Mouse (Mus musculus) thymus, adult 2 months (tissue): ENCODE measurements at regions not wholly inside any gene's neighbourhood (a gene's known extent, or its start where the extent isn't known, plus 50 kb on each side); places are given as distances from the start of the nearest gene placed in this dataset.

Source experiments
- DNase-seq: peaks from one replicate; pipeline ENCODE4 v3.0.0; 2021
- H3K27ac ChIP-seq: fragments of 200-500 bp; 2 replicates; pipeline ENCODE4 v1.5.1; 2012; ENCODE audit warnings: low read length, control low read depth; ENCODE audit not compliant: control insufficient read depth, insufficient read depth
- H3K27me3 ChIP-seq: fragments of 200-500 bp; 2 replicates; pipeline ENCODE4 v1.6.1; 2012; ENCODE audit warnings: mild to moderate bottlenecking, low read length, moderate library complexity, mixed read lengths; ENCODE audit not compliant: control insufficient read depth, insufficient read depth
- H3K36me3 ChIP-seq: fragments of 200-500 bp; 2 replicates; pipeline ENCODE4 v1.6.1; 2012; ENCODE audit warnings: mild to moderate bottlenecking, low read length, moderate library complexity; ENCODE audit not compliant: control insufficient read depth, insufficient read depth
- H3K4me1 ChIP-seq: fragments of 200-500 bp; replicated peaks from 2 replicates; pipeline ENCODE4 v1.6.1; 2012; ENCODE audit warnings: low read length; ENCODE audit not compliant: control insufficient read depth, insufficient read depth
- H3K4me3 ChIP-seq: fragments of 200-500 bp; 2 replicates; pipeline ENCODE4 v1.5.1; 2012; ENCODE audit warnings: mild to moderate bottlenecking, low read length, control low read depth, moderate library complexity; ENCODE audit not compliant: control insufficient read depth, insufficient read depth
- CTCF ChIP-seq: fragments of 200-500 bp; IDR thresholded peaks from 2 replicates; pipeline ENCODE4 v1.5.1; 2012; ENCODE audit warnings: mild to moderate bottlenecking, control low read depth, low read length, moderate library complexity, borderline replicate concordance; ENCODE audit not compliant: control insufficient read depth, poor library complexity, insufficient read depth; ENCODE audit errors: extremely low read depth
- POLR2A ChIP-seq: fragments of 200-500 bp; IDR thresholded peaks from 2 replicates; pipeline ENCODE4 v1.6.1; 2012; ENCODE audit warnings: mild to moderate bottlenecking, low read length, control low read depth, moderate library complexity; ENCODE audit not compliant: control insufficient read depth, poor library complexity, insufficient read depth; ENCODE audit errors: extremely low read depth
- WGBS: fragments of 180-500 bp; shearing (Covaris S2); methylation state at CpG from one replicate; pipeline ENCODE4 v1.1.7; 2018; 5-methylcytosine and 5-hydroxymethylcytosine counted together

DNA sequence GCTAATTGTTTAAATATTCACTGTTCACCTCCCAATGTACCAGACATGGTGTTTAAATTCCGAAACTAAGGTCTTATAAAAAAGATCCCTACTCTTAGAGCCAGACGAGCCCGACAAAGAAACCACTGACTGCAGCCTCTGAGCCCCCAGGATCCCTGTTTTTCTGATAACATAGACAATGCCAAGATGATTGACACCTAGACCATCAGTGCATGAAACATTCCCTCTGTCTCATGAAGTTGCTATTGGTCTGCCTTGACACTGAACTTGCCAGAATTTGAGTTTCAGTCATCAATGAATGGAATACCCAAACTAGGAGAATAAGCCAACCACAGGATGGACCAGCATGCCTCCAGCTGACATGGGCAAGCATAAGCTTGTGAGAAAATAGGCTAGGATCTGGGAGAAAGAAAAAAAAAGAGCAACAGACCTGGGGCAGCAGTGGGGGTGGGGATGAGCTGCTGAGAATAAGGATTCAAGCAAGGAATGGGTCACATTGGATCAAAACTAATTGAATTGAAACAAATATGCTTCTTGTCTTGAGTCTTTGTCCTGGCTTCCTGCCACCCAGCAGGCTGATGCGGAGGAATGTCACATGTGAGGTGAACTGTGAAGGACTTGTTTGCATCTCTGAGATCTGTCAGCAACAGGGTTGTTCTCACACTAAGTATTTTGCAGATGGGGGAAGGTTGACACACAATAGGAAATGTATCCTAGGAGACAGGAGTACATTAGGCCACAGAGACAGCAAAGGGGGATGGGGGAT, 333.0 kb downstream of the Lpin1 start:
- H3K27ac ChIP-seq: no peak overlapping the region
- no peaks in the 10 kb centered on the region for H3K27me3 ChIP-seq
- 94% methylated on average over 4 of the region's 4 CpGs for WGBS
- TF ChIP-seq CTCF (no peak), POLR2A (no peak)
- no peaks in the 10 kb centered on the region for H3K36me3 ChIP-seq
- H3K4me3 ChIP-seq: no peak overlapping the region
- no peak for DNase-seq
- H3K4me1 ChIP-seq: no peaks in the 10 kb centered on the region

- H3K27ac ChIP-seq: no peak overlapping the region
- TF ChIP-seq CTCF: no peak
- TF ChIP-seq POLR2A: no peak
- H3K4me1 ChIP-seq: no peaks in the 10 kb centered on the region
- no peak for DNase-seq
- no peak overlapping the region for H3K4me3 ChIP-seq
- no peaks in the 10 kb centered on the region for H3K27me3 ChIP-seq
- WGBS: 89% methylated on average over 2 of the region's 2 CpGs
- no peaks in the 10 kb centered on the region for H3K36me3 ChIP-seq
Measured at GRCm38 (mm10) chr12:16277144-16277543, 333.6 kb downstream of the Lpin1 start.

GRCm38 (mm10) chr12:16276301-16276700, 334.5 kb downstream of the Lpin1 start:
- TF ChIP-seq POLR2A (no peak), CTCF (no peak)
- no peaks in the 10 kb centered on the region for H3K27me3 ChIP-seq
- DNase-seq: no peak
- H3K4me1 ChIP-seq: no peaks in the 10 kb centered on the region
- no peak overlapping the region for H3K27ac ChIP-seq
- H3K36me3 ChIP-seq: no peaks in the 10 kb centered on the region
- 86% methylated on average over 4 of the region's 4 CpGs for WGBS
- H3K4me3 ChIP-seq: no peak overlapping the region

GRCm38 (mm10) chr12:16272441-16272840, 338.3 kb downstream of the Lpin1 start:
- TF ChIP-seq CTCF (no peak), POLR2A (no peak)
- H3K4me3 ChIP-seq: no peak overlapping the region
- H3K27ac ChIP-seq: no peak overlapping the region
- no peaks in the 10 kb centered on the region for H3K4me1 ChIP-seq
- H3K36me3 ChIP-seq: no peaks in the 10 kb centered on the region
- no peaks in the 10 kb centered on the region for H3K27me3 ChIP-seq
- DNase-seq: no peak

DNA sequence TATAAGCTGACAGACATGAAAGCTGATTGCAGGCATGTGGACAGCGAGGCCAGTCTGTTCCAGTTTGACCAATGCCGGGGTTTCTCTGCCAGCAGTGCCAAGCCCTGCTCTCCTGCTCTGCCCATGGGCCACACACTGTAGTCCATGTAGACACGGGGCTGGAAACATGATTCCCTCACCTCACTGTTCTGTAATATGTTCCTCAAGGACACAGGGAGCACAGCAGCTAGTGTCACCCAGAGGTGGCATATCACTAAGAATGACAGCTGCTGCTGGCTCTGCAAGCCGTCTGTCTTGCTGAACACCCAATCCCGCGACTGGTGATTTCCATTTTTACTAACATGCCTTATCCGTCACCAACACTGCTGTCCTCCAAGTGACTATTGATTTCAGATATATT, 339.9 kb downstream of the Lpin1 start:
- no peaks in the 10 kb centered on the region for H3K4me1 ChIP-seq
- H3K36me3 ChIP-seq: no peaks in the 10 kb centered on the region
- no peak for DNase-seq
- no peak overlapping the region for H3K27ac ChIP-seq
- no peaks in the 10 kb centered on the region for H3K27me3 ChIP-seq
- TF ChIP-seq CTCF (no peak), POLR2A (no peak)
- 96% methylated on average over 7 of the region's 7 CpGs for WGBS
- no peak overlapping the region for H3K4me3 ChIP-seq

GRCm38 (mm10) chr12:16269706-16270105, 341.1 kb downstream of the Lpin1 start:
- Histone ChIP-seq H3K4me1 (no peaks in the 10 kb centered on the region), H3K36me3 (no peaks in the 10 kb centered on the region), H3K27me3 (no peaks in the 10 kb centered on the region), H3K27ac (no peak overlapping the region), H3K4me3 (no peak overlapping the region)
- TF ChIP-seq CTCF: no peak
- no peak for TF ChIP-seq POLR2A
- no peak for DNase-seq
- WGBS: 84% methylated on average over 4 of the region's 4 CpGs
